Mouse (Mus musculus): ENCODE measurements around the gene Ints14. TPM values are rescaled to one million over a fixed set of nuclear protein-coding genes. Genes with fewer than 3 reads are reported as not detected.
"Not testable (repeated sequence)": the region's sequence is repeated elsewhere in the genome, so short reads cannot be mapped to it uniquely, and the experiment has no call there.

Ints14 gene
- total RNA-seq, 2 experiments from 2014 or later: 22.1 to 23.9 TPM

DNA sequence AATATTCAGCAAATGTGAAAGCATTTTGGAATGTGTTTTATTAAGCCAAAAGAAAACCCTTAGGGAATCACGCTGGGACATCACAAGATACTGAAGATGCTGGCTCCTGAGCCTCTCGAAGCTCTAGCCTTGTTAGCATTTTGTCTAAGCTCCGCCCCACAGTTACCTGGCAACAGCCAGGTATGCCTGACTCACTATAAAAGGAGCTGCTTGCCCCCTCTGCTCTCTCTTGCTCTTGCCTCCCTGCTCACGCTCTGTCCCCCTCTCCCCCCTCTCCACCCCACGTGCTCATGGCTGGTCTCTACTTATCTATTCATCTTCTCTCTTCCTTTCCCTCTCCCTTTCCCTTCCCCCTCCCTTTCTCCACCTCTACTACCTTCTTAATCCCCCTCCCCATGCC is 8.7 kb upstream of the Ints14 start:
- DNase-seq: no peak

DNA sequence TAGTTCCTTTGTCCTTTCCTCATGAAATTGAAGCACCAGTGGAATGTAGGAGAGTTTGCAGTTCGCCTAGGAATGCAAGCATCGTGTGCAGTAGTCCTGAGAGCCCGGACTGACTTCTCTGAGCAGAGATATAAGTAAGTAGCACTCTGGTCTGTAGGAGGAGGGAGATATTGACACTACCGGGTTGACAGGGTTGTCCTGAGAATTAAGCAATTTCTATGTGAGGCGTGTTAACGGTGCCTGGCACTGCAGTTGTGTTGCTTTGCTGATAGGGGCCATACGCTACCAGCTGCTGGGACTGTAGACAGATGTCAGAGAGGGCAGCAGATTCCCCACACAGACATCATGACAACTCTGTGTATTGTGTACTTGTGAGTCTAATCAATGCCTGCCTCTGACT is 7.5 kb upstream of the Ints14 start:
- no peak for DNase-seq

DNA sequence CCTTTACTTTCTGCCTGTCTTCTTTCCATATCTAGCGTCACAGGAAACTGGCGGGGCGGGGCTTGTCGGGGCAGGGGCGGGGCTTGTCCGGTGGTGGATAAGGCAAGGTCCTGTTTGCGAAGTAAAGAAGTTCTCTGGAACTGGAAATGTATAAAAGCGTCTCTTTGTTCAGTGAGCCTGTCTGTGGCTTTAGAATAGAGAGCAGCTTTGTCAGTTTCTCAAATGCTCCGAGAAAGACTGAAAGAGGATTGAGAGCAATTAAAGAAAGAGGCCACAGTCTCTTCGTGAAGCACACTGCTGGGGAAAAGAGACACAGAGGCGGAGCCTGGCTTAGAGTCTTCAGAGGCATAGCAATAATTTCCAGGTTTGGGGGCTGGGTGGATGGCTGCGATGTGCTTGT is 4.4 kb upstream of the Ints14 start:
- no peak for DNase-seq

DNA sequence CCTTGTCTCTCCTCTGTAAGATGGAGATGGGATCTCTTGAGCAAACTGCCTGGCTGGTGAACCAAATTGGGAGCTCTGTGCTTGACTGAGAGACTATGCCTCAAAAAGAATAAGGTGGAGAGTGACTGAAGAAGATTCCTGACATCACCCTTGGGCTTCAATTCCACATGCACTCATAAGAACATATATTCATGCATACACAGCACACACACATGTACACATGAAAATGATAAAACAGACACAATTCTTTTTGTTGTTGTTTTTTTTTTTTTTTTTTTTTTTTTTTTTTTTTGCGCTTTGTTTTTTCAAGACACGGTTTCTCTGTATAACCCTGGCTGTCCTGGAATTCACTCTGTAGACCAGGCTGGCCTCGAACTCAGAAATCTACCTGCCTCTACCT is 3.4 kb upstream of the Ints14 start:
- no peak for DNase-seq

DNA sequence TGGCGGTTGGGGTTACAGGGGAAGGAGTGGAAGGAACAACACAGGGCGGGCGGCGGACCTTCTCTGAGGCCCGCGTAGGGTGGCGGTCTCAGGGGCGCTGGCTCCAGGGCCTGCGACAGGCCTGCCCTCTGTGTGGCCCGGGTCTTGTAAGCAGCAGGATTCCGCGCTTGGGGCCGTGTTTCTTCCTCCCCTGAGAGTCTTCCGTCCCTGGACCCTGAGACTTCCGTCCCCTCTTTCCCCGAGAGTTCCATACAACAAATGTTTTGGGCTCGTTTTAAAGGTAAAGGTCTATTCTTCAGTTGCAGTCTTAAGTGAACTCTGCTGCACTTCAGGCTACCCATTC is 244 bp downstream of the Ints14 start:
- DNase-seq: no peak

DNA sequence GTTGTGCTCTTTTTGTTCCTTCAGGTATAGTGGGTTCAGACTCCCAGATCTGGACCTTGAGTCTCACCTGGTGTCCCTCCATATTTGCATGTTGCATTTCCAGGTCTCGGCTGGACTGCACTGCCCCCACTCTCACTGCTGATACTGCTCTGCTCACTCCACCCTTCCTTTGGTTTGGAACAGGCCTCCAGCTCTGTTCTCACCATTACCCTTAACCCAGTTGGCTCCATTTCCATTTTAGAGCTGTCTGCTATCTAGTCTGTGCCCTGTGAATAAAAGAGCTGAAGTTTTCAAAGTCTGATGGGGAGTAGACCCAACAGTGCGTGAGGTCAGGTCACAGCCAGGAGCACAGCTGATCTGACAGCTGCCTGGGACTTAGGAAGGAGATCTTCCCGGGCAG is 19.8 kb downstream of the Ints14 start:
- no peak for DNase-seq

DNA sequence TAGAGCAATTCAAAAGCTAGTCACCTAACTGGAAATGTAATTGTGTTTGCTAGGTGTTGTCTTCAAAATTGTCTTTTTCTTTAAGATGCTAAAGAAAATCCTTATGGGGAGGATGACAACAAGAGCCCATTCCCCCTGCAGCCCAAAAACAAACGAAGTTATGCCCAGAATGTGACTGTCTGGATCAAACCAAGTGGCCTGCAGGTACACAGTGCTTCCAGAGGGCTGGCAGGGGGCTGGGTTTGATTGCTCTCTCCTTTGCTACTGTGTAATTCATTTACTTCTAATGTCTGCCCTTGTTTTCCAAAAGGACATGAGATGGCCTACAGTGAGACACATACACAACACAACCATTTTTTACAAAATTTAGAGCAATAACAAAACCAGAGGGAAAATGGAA is 21.2 kb downstream of the Ints14 start:
- DNase-seq: no peak

DNA sequence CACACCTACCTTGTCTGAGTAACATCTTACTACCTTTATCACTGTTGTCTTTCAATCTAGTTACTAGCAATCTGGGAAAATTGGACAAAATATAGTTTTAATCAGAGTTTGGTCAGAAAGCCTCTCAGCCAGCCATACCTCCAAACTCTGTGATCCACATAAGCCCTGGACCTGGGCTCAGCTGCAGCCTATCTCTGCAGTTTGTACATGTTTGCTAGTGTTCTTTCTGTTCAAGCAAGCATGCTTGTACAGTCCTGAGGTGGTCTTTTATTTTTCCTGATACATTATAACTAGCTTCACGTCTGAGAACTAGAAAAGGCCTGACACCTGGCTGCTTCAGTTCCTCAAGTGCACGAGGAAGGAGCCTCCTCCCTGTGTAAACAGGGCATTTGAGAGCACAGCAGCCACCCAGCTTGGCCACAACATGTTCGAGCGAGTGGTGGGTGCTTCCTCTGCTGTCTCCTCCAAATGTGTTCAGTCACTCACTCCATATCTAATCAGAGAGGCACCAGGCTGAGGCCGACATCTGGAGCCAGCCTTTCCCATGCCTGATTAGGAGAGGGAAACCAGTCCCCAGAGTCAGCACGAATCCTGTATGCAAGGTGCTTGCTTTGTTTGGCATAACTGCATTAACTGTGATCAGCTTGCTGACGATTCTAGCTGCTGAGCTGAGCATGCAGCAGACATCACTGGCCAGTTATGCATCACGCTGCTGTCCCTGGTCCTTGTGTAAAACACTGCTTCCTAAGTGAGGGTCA is 24.5 kb downstream of the Ints14 start:
- no peak for DNase-seq

DNA sequence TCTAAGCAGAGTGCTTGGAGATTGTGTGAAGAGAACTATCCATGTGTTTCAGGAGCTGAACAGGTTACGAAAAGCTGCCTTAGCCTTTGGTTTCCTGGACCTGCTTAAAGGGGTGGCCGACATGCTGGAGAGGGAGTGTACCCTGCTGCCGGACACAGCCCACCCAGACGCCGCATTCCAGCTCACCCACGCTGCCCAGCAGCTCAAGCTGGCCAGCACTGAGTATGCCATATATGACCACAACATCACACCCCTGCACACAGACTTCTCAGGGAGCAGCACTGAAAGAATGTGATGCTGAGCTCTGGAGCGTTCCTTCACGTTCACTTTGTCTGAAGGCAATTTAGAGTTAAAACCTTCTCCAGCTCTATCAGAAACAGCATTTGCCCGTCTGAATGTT is 25.1 kb downstream of the Ints14 start:
- no peak for DNase-seq

DNA sequence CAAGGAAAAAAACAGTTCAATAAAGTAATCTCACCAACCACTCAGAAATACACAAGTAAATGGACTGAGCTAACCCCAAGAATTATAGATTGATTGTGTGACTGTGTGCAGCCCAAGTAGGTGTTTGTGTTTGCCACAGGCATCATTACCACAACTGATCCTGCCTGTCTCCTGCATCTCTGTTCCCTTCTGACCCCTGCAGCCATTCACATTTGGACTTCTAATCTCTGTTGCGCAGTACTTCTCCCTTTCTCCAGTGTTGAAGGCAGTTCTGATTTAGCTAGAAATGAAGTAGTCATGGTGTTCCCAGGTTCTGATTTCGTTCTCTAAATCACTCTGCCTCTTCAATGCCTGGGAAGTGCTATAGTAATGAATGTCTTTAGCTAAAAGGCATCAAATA is 26.9 kb downstream of the Ints14 start:
- no peak for DNase-seq

DNA sequence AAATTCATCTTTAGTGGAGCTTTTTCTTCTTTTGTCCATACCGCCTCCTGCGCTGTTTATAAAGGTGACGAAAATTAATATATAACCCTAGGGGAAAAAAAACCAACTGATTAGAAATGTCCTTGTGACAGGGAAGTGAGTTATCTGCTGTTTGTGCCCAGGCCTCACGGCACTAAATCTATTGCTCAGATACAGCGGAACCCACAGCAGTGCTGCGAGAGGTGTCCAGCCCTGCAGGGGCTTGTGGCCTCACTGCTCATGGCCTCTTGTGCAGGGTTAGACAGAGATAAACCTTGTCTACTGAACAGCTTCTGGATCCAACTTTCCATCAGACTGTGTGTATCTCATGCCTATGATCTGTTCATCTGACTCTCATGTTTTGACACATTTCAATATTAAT is 27.7 kb downstream of the Ints14 start:
- DNase-seq: no peak

DNA sequence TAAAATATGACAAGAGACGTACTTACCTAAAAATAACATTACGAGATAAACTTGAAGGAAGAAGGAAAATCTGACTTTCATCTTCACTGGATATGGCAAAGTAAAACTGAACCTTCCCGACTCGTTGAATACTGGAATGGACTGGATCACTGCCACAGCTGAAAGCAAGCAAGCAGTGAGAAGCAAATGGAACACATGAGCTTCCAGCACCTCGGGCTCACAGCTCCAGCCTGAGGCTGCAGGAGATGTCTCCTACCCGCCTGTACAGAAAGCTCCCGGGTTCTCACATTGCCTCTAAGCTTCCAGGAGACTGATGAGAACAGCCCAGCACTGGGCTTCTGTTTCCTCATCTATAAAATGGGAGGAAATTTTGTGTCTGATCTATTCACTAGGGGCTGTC is 29.6 kb downstream of the Ints14 start:
- no peak for DNase-seq

DNA sequence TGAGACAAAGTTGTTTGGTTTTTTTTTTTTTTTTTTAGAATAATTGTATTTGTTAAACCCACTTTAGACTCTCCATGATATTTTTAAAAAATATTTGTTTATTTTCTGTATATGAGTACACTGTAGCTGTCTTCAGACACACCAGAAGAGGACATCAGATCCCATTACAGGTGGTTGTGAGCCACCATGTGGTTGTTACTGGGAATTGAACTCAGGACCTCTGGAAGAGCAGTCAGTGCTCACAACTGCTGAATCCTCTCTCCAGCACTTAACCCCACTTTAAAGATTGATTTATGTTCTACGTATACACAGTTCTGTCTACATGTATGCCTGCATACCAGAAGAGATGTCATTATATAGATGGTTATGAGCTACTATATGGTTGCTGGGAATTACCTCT is 34.8 kb downstream of the Ints14 start:
- not testable (repeated sequence) for DNase-seq

DNA sequence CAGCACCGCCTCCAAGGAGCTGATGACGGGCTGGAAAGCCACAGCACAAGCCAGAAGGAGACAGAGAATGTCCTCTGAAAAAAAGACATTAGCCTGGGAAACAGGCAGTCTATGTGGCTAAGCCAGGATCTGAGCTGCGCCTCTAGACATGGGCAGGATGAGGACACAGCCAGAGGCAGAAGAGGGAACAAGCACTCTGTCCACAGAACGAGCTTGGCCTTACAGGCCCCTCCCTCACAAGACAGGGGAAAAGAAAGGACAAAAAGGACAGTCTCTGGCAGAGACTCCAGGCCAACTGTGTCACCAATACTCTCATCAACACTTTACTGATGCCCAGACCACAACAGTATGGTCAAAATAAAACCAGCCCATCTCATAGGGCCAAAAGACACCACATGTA is 40.8 kb downstream of the Ints14 start:
- DNase-seq: no peak

DNA sequence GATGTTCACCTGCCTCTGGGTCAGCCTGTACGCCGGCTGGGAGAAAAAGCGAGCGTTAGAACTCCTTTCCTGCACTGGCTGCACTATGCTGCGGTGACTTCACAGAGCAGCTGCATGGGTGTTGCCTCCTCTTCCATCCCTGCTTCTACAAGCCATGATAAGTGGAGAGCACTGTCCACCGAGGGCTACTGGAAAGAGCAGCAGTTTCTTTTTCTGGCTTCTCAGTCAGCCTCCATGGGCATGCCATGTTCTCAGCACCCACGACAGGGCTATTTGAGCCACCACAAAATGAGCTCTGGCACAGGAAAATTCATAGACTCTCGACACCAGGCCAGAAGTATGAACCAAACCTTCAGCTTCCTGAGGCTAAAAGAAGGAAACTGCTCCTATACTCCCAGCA is 45.0 kb downstream of the Ints14 start:
- no peak for DNase-seq

DNA sequence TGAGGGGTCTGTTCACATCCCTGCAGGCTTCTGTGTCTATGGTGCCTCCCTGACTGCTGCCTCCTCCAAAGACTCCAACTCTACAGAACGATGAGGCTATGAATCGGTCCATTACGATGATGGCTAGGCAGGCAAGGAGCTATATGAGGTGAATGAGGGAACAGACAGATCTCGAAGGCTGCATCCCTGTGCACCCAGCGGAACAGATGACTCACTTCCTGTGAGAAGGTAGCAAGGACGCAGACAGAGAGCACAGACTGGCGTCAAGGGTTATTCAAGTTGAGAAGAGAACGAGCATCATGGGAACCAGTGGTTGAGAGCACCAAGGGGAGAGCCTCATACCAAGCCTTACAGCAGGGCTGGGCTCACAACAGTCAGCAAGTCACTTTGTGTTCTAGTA is 49.9 kb downstream of the Ints14 start:
- DNase-seq: no peak

DNA sequence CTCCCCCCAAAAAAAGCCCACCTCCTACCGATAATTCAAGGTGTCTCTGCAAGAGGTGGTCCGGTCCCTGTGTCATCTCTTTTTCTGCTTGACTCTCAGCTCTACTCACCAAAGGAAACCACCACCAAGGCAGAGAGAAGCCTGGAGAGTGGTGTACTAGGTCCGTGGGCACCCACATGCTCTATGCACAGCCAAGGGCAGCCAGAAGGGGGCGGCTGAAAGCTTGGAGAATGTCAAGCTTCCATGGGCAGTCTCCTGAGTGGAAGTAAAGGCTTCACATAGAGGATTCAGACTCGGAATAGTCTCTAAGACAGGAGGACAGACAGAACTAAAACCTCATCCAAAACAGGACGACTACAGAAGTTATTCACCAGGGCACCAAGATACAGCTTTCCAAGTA is 50.6 kb downstream of the Ints14 start:
- peak; percentile 39 for DNase-seq

DNA sequence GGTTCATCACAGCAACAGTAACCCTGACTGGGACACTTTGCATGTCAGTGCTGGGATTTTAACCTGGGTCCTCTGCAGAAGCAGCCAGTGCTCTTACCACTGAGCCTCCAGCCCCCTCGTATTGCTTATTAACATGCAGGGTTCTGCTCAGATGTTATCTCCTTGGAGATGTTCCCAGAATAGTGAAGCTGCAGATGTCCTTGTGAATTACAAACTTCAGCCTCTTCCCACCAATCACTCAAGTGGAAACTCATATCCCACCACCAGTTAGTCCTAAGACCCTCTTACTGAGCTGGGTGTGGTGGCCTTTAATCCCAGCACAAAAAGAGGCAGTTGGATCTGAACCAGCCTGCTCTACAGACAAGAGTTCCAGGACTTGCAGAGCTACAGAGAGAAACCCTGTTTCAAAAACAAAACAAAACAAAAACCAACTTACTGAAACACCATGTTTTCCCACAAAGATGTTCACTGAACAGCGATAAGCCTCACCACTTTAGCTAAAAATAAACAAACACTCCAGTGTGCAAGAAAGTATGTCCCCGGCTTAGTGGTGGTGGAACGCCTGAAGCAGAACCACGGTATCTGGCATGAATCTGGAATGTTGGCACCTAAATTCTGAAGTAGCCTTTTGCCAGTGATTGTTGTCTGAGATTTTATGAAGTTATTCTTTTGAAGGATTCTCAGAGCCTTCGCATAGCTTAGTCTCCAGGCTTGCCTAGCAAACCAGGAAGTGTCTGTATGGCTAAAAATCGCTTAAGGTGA is 54.9 kb downstream of the Ints14 start:
- DNase-seq: no peak

DNA sequence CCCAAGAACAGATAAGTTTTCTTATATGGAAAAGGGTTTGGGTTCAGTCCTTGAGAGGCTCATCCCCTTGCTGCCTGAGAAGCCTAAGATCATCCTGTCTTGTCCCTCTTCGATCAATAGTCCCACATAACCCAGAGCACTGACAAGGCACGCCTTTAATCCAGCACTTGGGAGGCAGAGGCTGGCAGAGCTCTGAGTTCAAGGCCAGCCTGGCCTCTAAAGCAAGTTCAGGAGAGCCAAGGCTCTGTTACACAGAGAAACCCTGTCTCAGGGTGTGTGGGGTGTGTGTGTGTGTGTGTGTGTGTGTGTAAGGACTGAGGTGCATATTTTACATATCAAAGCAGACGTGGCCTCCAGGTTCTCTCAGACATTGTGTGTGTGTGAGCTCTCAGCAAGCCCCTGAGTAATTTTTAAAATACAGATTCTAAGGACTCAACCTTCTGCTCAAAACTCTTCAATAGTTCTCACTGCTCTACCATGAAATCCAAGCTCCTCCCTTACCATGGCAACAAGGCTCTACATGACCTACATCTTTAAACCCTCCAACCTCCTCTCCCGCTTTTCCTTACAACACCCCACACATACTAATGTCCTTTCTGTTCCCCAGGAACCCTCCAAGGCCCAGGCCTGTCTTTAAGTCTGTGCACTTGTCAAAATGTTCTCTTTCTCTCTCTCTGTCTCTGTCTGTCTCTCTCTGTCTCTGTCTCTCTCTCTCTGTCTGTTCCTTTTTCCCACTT is 55.7 kb downstream of the Ints14 start:
- no peak for DNase-seq

DNA sequence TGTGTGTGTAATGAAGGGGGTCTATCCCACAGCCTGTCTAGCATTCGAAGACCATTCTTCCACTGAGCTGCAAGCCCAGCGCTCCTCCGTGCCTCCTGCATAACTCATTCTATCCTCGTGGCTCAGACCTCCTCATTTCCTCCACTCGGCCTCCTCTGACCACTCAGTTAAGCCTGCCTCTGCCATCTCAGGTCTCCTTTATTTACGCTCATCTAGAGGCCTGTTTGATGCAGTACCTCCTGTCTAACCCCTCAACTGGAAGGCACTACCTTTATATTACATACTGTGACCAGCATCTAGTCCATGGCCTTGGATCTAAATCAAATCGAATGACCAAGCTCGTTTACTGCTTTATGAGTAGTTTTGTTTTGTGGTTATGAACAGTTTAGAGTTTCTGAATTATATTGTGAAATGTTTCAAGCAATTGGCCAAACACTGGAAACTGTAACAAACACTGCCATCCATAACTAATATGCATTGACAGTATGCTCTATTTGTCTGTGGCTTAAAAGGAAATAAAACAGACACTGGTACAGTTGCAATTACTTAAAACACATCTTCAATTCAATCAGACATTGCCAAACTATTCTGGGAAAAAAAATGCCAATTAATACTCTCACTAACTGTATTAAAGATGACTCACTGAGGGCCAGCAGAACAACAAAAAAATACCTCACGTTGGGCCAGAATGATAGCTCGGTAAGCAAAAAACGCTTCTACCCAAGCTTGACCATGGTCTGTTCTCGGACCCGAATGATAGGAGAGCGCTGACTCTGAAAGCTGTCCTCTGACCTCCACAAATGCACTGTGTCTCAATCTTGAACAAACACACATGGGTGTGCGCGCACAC is 56.5 kb downstream of the Ints14 start:
- DNase-seq: no peak

DNA sequence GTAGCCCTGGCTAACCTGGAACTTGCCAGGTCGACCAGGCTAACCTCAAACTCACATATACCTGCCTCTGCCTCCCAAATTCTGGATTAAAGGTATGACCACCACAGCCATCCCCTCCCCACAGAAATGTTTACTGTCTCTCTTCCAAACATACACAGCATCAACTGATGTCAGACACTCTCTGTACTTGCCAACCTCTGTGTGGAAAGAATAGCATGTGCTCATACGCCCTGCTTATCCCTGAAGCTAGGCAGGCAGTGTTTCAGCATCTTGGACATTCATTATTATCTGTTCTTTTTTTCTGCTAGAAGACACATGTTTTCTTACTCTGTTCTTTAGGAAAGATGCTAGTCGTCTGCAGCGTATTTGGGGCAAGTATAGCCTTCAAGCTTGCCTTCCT is 57.2 kb downstream of the Ints14 start:
- no peak for DNase-seq

DNA sequence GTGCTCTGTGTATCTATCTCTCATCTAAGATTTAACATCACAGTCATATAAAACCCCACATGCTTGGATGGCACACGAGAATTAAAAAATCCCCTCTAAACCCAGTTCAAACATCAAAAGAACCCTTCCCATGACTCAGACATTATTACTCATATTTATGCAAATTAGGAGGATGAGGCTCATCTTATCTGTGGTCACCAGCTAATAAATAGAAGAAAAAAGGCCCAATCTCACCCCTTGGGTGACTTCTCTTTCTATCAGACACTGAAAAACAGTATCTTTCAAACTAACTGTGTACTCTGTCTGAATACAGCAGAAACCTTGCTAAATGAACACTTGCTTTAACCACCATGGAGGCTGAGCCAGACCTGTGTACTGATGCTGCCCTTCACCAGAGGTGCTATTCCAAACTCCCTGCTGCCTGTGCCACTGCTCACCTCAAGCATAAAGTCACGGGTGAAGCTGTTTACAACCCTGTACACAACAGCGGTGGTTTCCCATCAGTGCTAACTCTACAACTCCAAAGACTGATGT is 58.0 kb downstream of the Ints14 start:
- DNase-seq: no peak
